Mouse (Mus musculus): ENCODE data around the gene Eapp. TPM values are rescaled to one million over a fixed set of nuclear protein-coding genes. Genes with fewer than 3 reads are reported as not detected.
"Not testable (repeated sequence)": the region's sequence is repeated elsewhere in the genome, so short reads cannot be mapped to it uniquely, and the experiment has no call there.

Eapp gene
- polyA plus RNA-seq, 1 experiment = 9.7 TPM

- no peak for DNase-seq (ENCODE audit: low read depth)
Measured at GRCm38 (mm10) chr12:54683182-54683581, 12.5 kb downstream of the Eapp start.

- DNase-seq (ENCODE audit: low read depth) = no peak
Measured at GRCm38 (mm10) chr12:54676709-54677108, 19.0 kb downstream of the Eapp start.

- no peak for DNase-seq (ENCODE audit: low read depth)
Measured at GRCm38 (mm10) chr12:54675396-54675795, 20.3 kb downstream of the Eapp start.

GRCm38 (mm10) chr12:54671262-54671661, 24.4 kb downstream of the Eapp start:
- no peak for DNase-seq (ENCODE audit: low read depth)

GRCm38 (mm10) chr12:54668141-54668540, 27.6 kb downstream of the Eapp start:
- DNase-seq (ENCODE audit: low read depth) = no peak

- DNase-seq (ENCODE audit: low read depth) = no peak
Measured at GRCm38 (mm10) chr12:54665526-54665925, 30.2 kb downstream of the Eapp start.

GRCm38 (mm10) chr12:54661470-54661869, 34.2 kb downstream of the Eapp start:
- DNase-seq (ENCODE audit: low read depth) = not testable (repeated sequence)

- DNase-seq (ENCODE audit: low read depth) = no peak
Measured at GRCm38 (mm10) chr12:54659901-54660300, 35.8 kb downstream of the Eapp start.

GRCm38 (mm10) chr12:54658425-54659092, 37.1 kb downstream of the Eapp start:
- DNase-seq (ENCODE audit: low read depth) = peak; percentile 62

- DNase-seq (ENCODE audit: low read depth) = no peak
Measured at GRCm38 (mm10) chr12:54657951-54658350, 37.7 kb downstream of the Eapp start.

- DNase-seq (ENCODE audit: low read depth) = no peak
Measured at GRCm38 (mm10) chr12:54657226-54657625, 38.5 kb downstream of the Eapp start.

GRCm38 (mm10) chr12:54656396-54657171, 39.1 kb downstream of the Eapp start, which contains the start of gene Sptssa:
Gene Sptssa, minus strand, starts transcription at chr12:54656573.
- DNase-seq (ENCODE audit: low read depth) = no peak

GRCm38 (mm10) chr12:54656039-54656395, 39.7 kb downstream of the Eapp start:
- DNase-seq (ENCODE audit: low read depth) = no peak

- DNase-seq (ENCODE audit: low read depth) = no peak
Measured at GRCm38 (mm10) chr12:54655292-54656038, 40.2 kb downstream of the Eapp start.

- no peak for DNase-seq (ENCODE audit: low read depth)
Measured at GRCm38 (mm10) chr12:54654741-54655140, 41.0 kb downstream of the Eapp start.

- no peak for DNase-seq (ENCODE audit: low read depth)
Measured at GRCm38 (mm10) chr12:54654141-54654540, 41.6 kb downstream of the Eapp start.

- DNase-seq (ENCODE audit: low read depth) = no peak
Measured at GRCm38 (mm10) chr12:54652346-54652745, 43.4 kb downstream of the Eapp start.

- DNase-seq (ENCODE audit: low read depth) = no peak
Measured at GRCm38 (mm10) chr12:54651820-54652219, 43.9 kb downstream of the Eapp start.

- DNase-seq (ENCODE audit: low read depth) = no peak
Measured at GRCm38 (mm10) chr12:54651158-54651557, 44.5 kb downstream of the Eapp start.

GRCm38 (mm10) chr12:54644947-54645346, 50.8 kb downstream of the Eapp start:
- DNase-seq (ENCODE audit: low read depth) = no peak

- no peak for DNase-seq (ENCODE audit: low read depth)
Measured at GRCm38 (mm10) chr12:54643320-54643892, 52.3 kb downstream of the Eapp start.

GRCm38 (mm10) chr12:54641374-54641773, 54.3 kb downstream of the Eapp start:
- no peak for DNase-seq (ENCODE audit: low read depth)
